Mouse (Mus musculus) adrenal gland, adult (tissue): Measurements from ENCODE around the gene Dll3.
A peak's percentile ranks its signal among the peaks of the same experiment; 100 is the strongest.

Experiments
- DNase-seq, 2 experiments: peaks; one replicate each; pipeline ENCODE4 v3.0.0; 2022 to 2023; ENCODE audit warnings: low spot score in 1 of 2; ENCODE audit not compliant: inconsistent age in 2 of 2

Gene Dll3

GRCm38 (mm10) chr7:28311151-28311925 is 9.3 kb upstream of the Dll3 start:
- peak in 1 of 2 experiments; percentile 56 for DNase-seq

- no peak for DNase-seq
Measured at GRCm38 (mm10) chr7:28309737-28310136, 7.7 kb upstream of the Dll3 start.

- DNase-seq: no peak
Measured at GRCm38 (mm10) chr7:28306216-28306615, 4.2 kb upstream of the Dll3 start.

- DNase-seq: no peak
Measured at GRCm38 (mm10) chr7:28305641-28306040, 3.6 kb upstream of the Dll3 start.

GRCm38 (mm10) chr7:28298837-28299625 is 3.0 kb downstream of the Dll3 start:
- peak; percentile 44 to 78 for DNase-seq

- DNase-seq: peak; percentile 72 to 79
Measured at GRCm38 (mm10) chr7:28294481-28294880, 7.6 kb downstream of the Dll3 start.

GRCm38 (mm10) chr7:28290638-28291590 is 11.1 kb downstream of the Dll3 start, which contains the start of gene Selenov:
TSS of gene Selenov (minus strand) at chr7:28291186.
- DNase-seq: peak; percentile 42 to 68

GRCm38 (mm10) chr7:28290165-28290564 is 11.9 kb downstream of the Dll3 start:
- DNase-seq: no peak

- DNase-seq: no peak
Measured at GRCm38 (mm10) chr7:28280630-28281029, 21.4 kb downstream of the Dll3 start.

- DNase-seq: no peak
Measured at GRCm38 (mm10) chr7:28278279-28278652, 23.8 kb downstream of the Dll3 start.

- peak; percentile 96 to 99 for DNase-seq
Measured at GRCm38 (mm10) chr7:28277615-28278278, 24.3 kb downstream of the Dll3 start, which contains the start of gene Eid2b. TSS of gene Eid2b (plus strand) at chr7:28277739.

GRCm38 (mm10) chr7:28277237-28277614 is 24.8 kb downstream of the Dll3 start:
- DNase-seq: no peak

GRCm38 (mm10) chr7:28271761-28272160 is 30.3 kb downstream of the Dll3 start:
- DNase-seq: no peak

GRCm38 (mm10) chr7:28269355-28269754 is 32.7 kb downstream of the Dll3 start:
- no peak for DNase-seq

- DNase-seq: no peak
Measured at GRCm38 (mm10) chr7:28268576-28268975, 33.5 kb downstream of the Dll3 start.

GRCm38 (mm10) chr7:28268042-28268531 is 34.0 kb downstream of the Dll3 start:
- peak; percentile 75 to 93 for DNase-seq

GRCm38 (mm10) chr7:28267129-28268041 is 34.7 kb downstream of the Dll3 start, which contains the start of gene Eid2:
TSS of gene Eid2 (plus strand) at chr7:28267881.
- peak in 1 of 2 experiments; percentile 89 for DNase-seq

- DNase-seq: no peak
Measured at GRCm38 (mm10) chr7:28265391-28265790, 36.6 kb downstream of the Dll3 start.

GRCm38 (mm10) chr7:28263786-28264185 is 38.3 kb downstream of the Dll3 start:
- DNase-seq: peak; percentile 68 to 88
